Mouse (Mus musculus) CH12.LX (cell line): ENCODE results near the gene Prps1l3.

Source experiments
- BHLHE40 ChIP-seq: IDR thresholded peaks from 2 replicates; pipeline ENCODE4 v1.6.1; 2011; ENCODE audit warnings: mild to moderate bottlenecking, low read depth, low read length, improper control_type of control experiment
- CHD2 ChIP-seq: IDR thresholded peaks from 2 replicates; pipeline ENCODE4 v1.6.1; 2011; ENCODE audit warnings: low read length, improper control_type of control experiment
- CTCF ChIP-seq, 2 experiments: IDR thresholded peaks in 1 of 2; conservative IDR thresholded peaks in 1 of 2; 2 replicates each; pipeline ENCODE4 v1.5.1; 2011 to 2012; ENCODE audit warnings: low read depth in 2 of 2, low read length in 2 of 2, improper control_type of control experiment in 1 of 2, inconsistent platforms in 1 of 2, mild to moderate bottlenecking in 1 of 2, moderate library complexity in 1 of 2
- EP300 ChIP-seq: IDR thresholded peaks from 2 replicates; pipeline ENCODE4 v1.6.1; 2011; ENCODE audit warnings: low read length, improper control_type of control experiment
- MAX ChIP-seq: IDR thresholded peaks from 2 replicates; pipeline ENCODE4 v1.6.1; 2011; ENCODE audit warnings: low read length, improper control_type of control experiment
- MXI1 ChIP-seq: IDR thresholded peaks from 2 replicates; pipeline ENCODE4 v1.6.1; 2011; ENCODE audit warnings: mild to moderate bottlenecking, low read depth, low read length, improper control_type of control experiment
- MYC ChIP-seq: IDR thresholded peaks from 2 replicates; pipeline ENCODE4 v1.6.1; 2011; ENCODE audit warnings: low read depth, mild to moderate bottlenecking, improper control_type of control experiment, low read length
- POLR2A ChIP-seq: IDR thresholded peaks from 2 replicates; pipeline ENCODE4 v1.6.1; 2011; ENCODE audit warnings: low read depth, mild to moderate bottlenecking, improper control_type of control experiment, low read length
- RAD21 ChIP-seq: IDR thresholded peaks from 2 replicates; pipeline ENCODE4 v1.6.1; 2011; ENCODE audit warnings: low read depth, mild to moderate bottlenecking, low read length, improper control_type of control experiment, moderate library complexity
- TBP ChIP-seq: conservative IDR thresholded peaks from 2 replicates; pipeline ENCODE4 v1.6.1; 2011; ENCODE audit warnings: low read depth, low read length, improper control_type of control experiment
- UBTF ChIP-seq: IDR thresholded peaks from 2 replicates; pipeline ENCODE4 v1.6.1; 2012; ENCODE audit warnings: low read depth, mild to moderate bottlenecking, inconsistent platforms, low read length, improper control_type of control experiment, moderate library complexity
- ZKSCAN1 ChIP-seq: IDR thresholded peaks from 2 replicates; pipeline ENCODE4 v1.6.1; 2012; ENCODE audit warnings: low read depth, inconsistent platforms, low read length, improper control_type of control experiment, borderline replicate concordance
- ZMIZ1 ChIP-seq: IDR thresholded peaks from 2 replicates; pipeline ENCODE4 v1.6.1; 2012; ENCODE audit warnings: low read depth, mild to moderate bottlenecking, inconsistent platforms, low read length, improper control_type of control experiment

- TF ChIP-seq MXI1 (no peak), RAD21 (peak; percentile 40), POLR2A (no peak), CTCF (conservative IDR thresholded peaks at IDR 0.05 in 1 of 2, IDR thresholded peaks at IDR 0.05 in 1 of 2; ENCODE audit: low read depth in 2 of 2, low read length in 2 of 2) (peak in 1 of 2 experiments; percentile 40; a peak in 2 of 4 replicates), EP300 (no peak), MYC (no peak), ZMIZ1 (no peak), UBTF (no peak), BHLHE40 (no peak), ZKSCAN1 (no peak), CHD2 (no peak), TBP (no peak), MAX (no peak)
Observed at GRCm38 (mm10) chr12:57184401-57185147, 45.6 kb upstream of the Prps1l3 start.
